Mouse (Mus musculus): ENCODE data around the gene Slc22a7.

GRCm38 (mm10) chr17:46446264-46446663 lies 8.0 kb upstream of the Slc22a7 start:
- TF ChIP-seq POLR2A (IDR thresholded peaks at IDR 0.05; ENCODE audit: borderline replicate concordance, extremely low read depth, low read depth, low read length) (no peak), CTCF (IDR thresholded peaks at IDR 0.05; ENCODE audit: insufficient read depth, low read length) (no peak)
